Mouse (Mus musculus): Measurements from ENCODE around the gene Gm6993. TPM values are rescaled to one million over a fixed set of nuclear protein-coding genes. Genes with fewer than 3 reads are reported as not detected.

The Gm6993 gene
- polyA plus RNA-seq, 1 experiment, result not detected

DNA sequence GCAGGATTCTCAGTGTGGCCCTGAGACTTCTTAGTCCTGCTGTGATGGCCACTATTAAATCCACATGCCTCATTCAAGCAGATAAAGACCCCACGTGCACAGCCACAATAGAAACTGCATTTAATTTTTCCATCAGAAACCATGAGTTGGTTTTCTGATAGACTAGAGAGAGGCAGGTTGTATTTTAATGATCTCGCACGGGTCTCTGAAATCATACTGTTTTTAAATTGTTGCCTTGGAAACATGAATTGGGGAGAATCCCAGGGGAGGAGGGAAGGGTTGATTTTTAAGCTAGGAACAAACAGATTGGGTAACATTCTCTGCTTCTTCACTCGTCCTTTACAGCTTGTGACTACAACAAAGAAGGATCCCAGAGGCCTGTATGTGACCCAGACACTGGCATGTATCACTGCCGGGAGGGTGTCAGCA lies 31.2 kb upstream of the Gm6993 start:
- TF ChIP-seq CTCF (IDR thresholded peaks at IDR 0.05; ENCODE audit: borderline replicate concordance, insufficient read depth, low read depth, low read length) (no peak), POLR2A (IDR thresholded peaks at IDR 0.05; ENCODE audit: borderline replicate concordance, insufficient read depth, low read length) (no peak)
- 46% methylated on average over 5 of the region's 5 CpGs for WGBS
- no peak overlapping the region for H3K27ac ChIP-seq (ENCODE audit: insufficient read depth, low read length)
- DNase-seq, result no peak
- H3K27me3 ChIP-seq (ENCODE audit: control insufficient read depth, insufficient read depth, low read length), result no peaks in the 10 kb centered on the region
- no peak overlapping the region for H3K4me3 ChIP-seq (replicated peaks; ENCODE audit: insufficient read depth, low read depth, low read length)
- peaks cover 5% of the 10 kb centered on the region; the same call in 1 of the 2 replicates for H3K4me1 ChIP-seq (ENCODE audit: control insufficient read depth, insufficient read depth, low read length)

DNA sequence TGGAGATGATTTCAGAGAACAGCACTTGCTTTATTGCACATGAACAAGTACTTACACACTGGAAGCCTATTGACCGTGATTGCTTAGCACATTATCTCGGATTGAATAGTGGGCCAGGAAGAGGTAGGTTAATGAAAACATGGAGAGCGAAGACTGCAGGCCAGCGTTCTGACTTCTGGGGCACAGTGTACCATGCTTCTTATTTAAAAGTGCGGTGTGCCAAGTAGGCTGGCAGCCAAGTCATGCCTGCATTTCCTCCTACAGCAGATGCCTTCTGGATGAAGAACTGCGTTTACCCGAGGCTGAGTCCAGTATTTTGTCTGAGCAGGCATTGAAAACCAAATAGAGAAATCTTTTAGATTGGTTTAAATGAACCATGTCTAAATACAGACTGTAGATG lies 27.0 kb upstream of the Gm6993 start:
- H3K27me3 ChIP-seq (ENCODE audit: control insufficient read depth, insufficient read depth, low read length), result no peaks in the 10 kb centered on the region
- H3K27ac ChIP-seq (ENCODE audit: insufficient read depth, low read length), result no peak overlapping the region
- H3K4me3 ChIP-seq (replicated peaks; ENCODE audit: insufficient read depth, low read depth, low read length), result no peak overlapping the region
- TF ChIP-seq POLR2A (IDR thresholded peaks at IDR 0.05; ENCODE audit: borderline replicate concordance, insufficient read depth, low read length) (no peak), CTCF (IDR thresholded peaks at IDR 0.05; ENCODE audit: borderline replicate concordance, insufficient read depth, low read depth, low read length) (no peak)
- 7% methylated on average over 7 of the region's 7 CpGs for WGBS
- H3K4me1 ChIP-seq (ENCODE audit: control insufficient read depth, insufficient read depth, low read length), result peaks cover 5% of the 10 kb centered on the region; the same call in 1 of the 2 replicates
- peak; percentile 66 to 76 for DNase-seq

DNA sequence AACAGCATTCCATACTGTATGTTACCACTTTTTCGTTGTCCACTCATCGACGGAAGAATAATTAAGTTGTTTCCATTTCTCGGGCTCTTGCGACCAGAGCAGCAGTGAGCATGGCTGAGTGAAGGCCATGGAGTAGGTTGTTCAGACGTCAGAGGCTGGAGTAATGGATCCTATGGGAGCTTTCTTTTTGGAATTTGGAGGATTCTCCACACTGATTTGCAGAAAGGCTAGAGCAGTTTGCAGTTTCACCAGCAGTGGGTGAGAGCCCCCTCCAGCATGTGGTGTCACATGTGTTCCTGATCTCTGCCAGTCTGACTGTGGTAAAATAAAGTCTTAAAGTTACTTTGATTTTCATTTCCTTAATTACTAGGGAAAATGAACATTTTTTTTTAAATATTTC lies 25.6 kb upstream of the Gm6993 start:
- DNase-seq, result no peak
- TF ChIP-seq CTCF (IDR thresholded peaks at IDR 0.05; ENCODE audit: borderline replicate concordance, insufficient read depth, low read depth, low read length) (no peak), POLR2A (IDR thresholded peaks at IDR 0.05; ENCODE audit: borderline replicate concordance, insufficient read depth, low read length) (no peak)
- Histone ChIP-seq H3K4me3 (replicated peaks; ENCODE audit: insufficient read depth, low read depth, low read length) (no peak overlapping the region), H3K27ac (ENCODE audit: insufficient read depth, low read length) (no peak overlapping the region), H3K27me3 (ENCODE audit: control insufficient read depth, insufficient read depth, low read length) (no peaks in the 10 kb centered on the region), H3K4me1 (ENCODE audit: control insufficient read depth, insufficient read depth, low read length) (peaks cover 5% of the 10 kb centered on the region; the same call in 1 of the 2 replicates)
- 64% methylated on average over 6 of the region's 6 CpGs for WGBS

DNA sequence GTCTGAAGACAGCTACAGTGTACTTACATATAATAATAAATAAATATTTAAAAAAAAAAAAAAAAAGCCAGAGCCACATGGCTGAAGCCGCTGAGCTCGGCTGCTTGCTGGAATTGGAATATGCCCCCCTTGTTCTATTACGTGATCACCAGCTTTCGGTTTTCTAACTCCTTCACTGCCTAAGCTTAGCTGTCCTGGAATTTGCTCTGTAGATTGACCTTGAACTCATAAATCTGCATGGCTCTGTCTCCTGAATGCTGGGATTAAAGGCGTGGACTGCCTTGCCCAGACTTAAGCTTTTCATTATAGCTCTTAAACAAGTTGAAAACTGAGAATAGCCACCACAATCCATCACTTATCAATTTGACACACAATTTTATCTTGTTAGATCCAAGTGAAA lies 23.3 kb upstream of the Gm6993 start:
- Histone ChIP-seq H3K4me3 (replicated peaks; ENCODE audit: insufficient read depth, low read depth, low read length) (no peak overlapping the region), H3K27ac (ENCODE audit: insufficient read depth, low read length) (no peak overlapping the region), H3K27me3 (ENCODE audit: control insufficient read depth, insufficient read depth, low read length) (no peaks in the 10 kb centered on the region), H3K4me1 (ENCODE audit: control insufficient read depth, insufficient read depth, low read length) (peaks cover 5% of the 10 kb centered on the region; the same call in 1 of the 2 replicates)
- TF ChIP-seq POLR2A (IDR thresholded peaks at IDR 0.05; ENCODE audit: borderline replicate concordance, insufficient read depth, low read length) (no peak), CTCF (IDR thresholded peaks at IDR 0.05; ENCODE audit: borderline replicate concordance, insufficient read depth, low read depth, low read length) (no peak)
- no peak for DNase-seq
- WGBS, result 96% methylated on average over 5 of the region's 5 CpGs

DNA sequence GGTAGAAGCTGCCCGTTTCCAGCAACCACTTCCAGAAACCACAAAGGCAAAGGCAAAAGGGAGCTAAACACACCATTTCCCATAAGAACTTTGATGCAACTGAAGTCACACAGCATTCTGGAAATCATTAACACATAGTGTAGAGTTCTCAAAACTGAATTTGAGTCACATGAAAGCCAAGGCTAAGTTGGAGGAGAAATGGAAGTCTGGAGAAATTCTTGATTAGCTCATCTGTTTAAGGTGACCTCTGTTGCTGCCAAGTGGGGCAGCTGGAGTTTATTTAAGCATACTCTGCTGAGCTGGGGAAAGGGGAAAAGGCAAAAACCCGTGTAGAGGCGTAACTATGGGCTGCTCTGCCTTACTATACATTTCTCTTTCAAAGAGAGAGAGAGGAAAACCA lies 21.8 kb upstream of the Gm6993 start:
- no peak for TF ChIP-seq CTCF (IDR thresholded peaks at IDR 0.05; ENCODE audit: borderline replicate concordance, insufficient read depth, low read depth, low read length)
- TF ChIP-seq POLR2A (IDR thresholded peaks at IDR 0.05; ENCODE audit: borderline replicate concordance, insufficient read depth, low read length), result no peak
- H3K4me3 ChIP-seq (replicated peaks; ENCODE audit: insufficient read depth, low read depth, low read length), result no peak overlapping the region
- 54% methylated on average over 3 of the region's 3 CpGs for WGBS
- DNase-seq, result no peak
- H3K27ac ChIP-seq (ENCODE audit: insufficient read depth, low read length), result no peak overlapping the region
- no peaks in the 10 kb centered on the region; the same call in 1 of the 2 replicates for H3K4me1 ChIP-seq (ENCODE audit: control insufficient read depth, insufficient read depth, low read length)
- no peaks in the 10 kb centered on the region for H3K27me3 ChIP-seq (ENCODE audit: control insufficient read depth, insufficient read depth, low read length)

DNA sequence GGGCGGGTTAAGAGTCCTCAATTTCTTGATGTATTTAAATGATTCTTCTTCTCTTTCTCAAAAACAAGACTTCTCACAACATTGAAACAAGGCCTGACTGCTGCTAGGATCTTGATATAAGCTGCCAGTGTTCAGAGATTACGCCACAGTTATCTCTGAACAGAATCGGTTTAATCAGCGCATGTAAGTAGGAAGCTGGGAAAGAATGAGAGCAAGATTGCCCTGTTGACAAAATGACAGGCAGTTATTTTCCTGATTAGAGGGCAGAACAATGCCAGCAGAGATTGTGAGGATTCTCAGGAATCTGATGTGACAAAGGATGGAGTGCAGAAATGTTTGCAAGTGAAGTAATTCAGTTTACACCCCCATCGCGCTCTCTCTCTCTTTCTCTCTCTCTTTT lies 19.0 kb upstream of the Gm6993 start:
- TF ChIP-seq POLR2A (IDR thresholded peaks at IDR 0.05; ENCODE audit: borderline replicate concordance, insufficient read depth, low read length) (no peak), CTCF (IDR thresholded peaks at IDR 0.05; ENCODE audit: borderline replicate concordance, insufficient read depth, low read depth, low read length) (no peak)
- WGBS, result 86% methylated on average over 6 of the region's 6 CpGs
- no peak overlapping the region for H3K27ac ChIP-seq (ENCODE audit: insufficient read depth, low read length)

DNA sequence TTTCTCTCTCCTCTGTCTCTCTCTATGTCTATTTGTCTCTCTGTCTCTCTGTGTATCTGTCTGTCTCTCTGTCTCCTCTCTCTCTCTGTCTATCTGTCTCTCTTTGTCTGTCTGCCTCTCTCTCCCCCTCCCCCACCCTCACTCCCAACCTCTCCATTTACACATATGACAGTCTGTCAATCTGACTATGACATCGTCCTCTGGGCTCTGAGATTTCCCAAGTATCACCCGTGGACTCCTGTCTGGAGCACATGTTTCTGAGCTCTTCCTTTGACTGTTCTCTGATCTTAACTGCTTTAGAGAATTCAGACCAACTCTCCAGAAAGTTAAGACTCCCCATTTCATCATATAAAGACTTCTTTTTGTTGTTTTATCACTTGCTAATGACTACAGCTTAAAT lies 18.3 kb upstream of the Gm6993 start:
- H3K27ac ChIP-seq (ENCODE audit: insufficient read depth, low read length), result no peak overlapping the region
- H3K4me3 ChIP-seq (replicated peaks; ENCODE audit: insufficient read depth, low read depth, low read length), result no peak overlapping the region
- no peaks in the 10 kb centered on the region for H3K4me1 ChIP-seq (ENCODE audit: control insufficient read depth, insufficient read depth, low read length)
- 28% methylated on average over 2 of the region's 2 CpGs for WGBS
- DNase-seq, result no peak
- TF ChIP-seq POLR2A (IDR thresholded peaks at IDR 0.05; ENCODE audit: borderline replicate concordance, insufficient read depth, low read length) (no peak), CTCF (IDR thresholded peaks at IDR 0.05; ENCODE audit: borderline replicate concordance, insufficient read depth, low read depth, low read length) (no peak)
- no peaks in the 10 kb centered on the region; the same call in 1 of the 2 replicates for H3K27me3 ChIP-seq (ENCODE audit: control insufficient read depth, insufficient read depth, low read length)

More for the DNA sequence above, 19.0 kb upstream of the Gm6993 start:
- no peak for DNase-seq
- Histone ChIP-seq H3K4me3 (replicated peaks; ENCODE audit: insufficient read depth, low read depth, low read length) (no peak overlapping the region), H3K4me1 (ENCODE audit: control insufficient read depth, insufficient read depth, low read length) (no peaks in the 10 kb centered on the region), H3K27me3 (ENCODE audit: control insufficient read depth, insufficient read depth, low read length) (no peaks in the 10 kb centered on the region; the same call in 1 of the 2 replicates)

DNA sequence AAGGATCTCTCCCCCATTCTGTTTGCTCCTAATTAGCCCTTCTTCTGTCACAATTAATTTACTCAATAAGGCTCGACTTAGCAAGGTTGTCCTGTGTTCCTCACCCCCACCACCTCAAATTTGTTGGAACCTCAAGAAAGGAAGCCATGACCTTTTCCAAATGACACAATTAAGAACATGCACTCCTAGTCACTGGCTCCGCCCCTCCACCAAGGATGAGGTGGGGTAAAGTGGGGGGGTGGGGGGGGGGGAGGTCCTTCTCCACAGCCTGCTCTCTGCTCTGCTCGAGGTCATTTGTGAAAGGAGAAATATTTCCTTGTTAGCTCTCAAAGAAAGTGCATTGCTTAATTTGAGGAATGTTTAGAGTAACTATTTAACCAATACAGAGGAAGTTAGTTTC lies 17.8 kb upstream of the Gm6993 start:
- 32% methylated on average over 3 of the region's 3 CpGs for WGBS
- no peak for TF ChIP-seq POLR2A (IDR thresholded peaks at IDR 0.05; ENCODE audit: borderline replicate concordance, insufficient read depth, low read length)
- no peak for TF ChIP-seq CTCF (IDR thresholded peaks at IDR 0.05; ENCODE audit: borderline replicate concordance, insufficient read depth, low read depth, low read length)
- H3K4me1 ChIP-seq (ENCODE audit: control insufficient read depth, insufficient read depth, low read length), result no peaks in the 10 kb centered on the region

More for the DNA sequence above, 17.8 kb upstream of the Gm6993 start:
- DNase-seq, result no peak
- Histone ChIP-seq H3K27me3 (ENCODE audit: control insufficient read depth, insufficient read depth, low read length) (no peaks in the 10 kb centered on the region; the same call in 1 of the 2 replicates), H3K4me3 (replicated peaks; ENCODE audit: insufficient read depth, low read depth, low read length) (no peak overlapping the region), H3K27ac (ENCODE audit: insufficient read depth, low read length) (no peak overlapping the region)

Measured in cerebellum, adult 2 months (tissue).